Mouse (Mus musculus) hindbrain, embryonic 14.5 days (tissue): ENCODE results near the gene Dph1. TPM values are rescaled to one million over a fixed set of nuclear protein-coding genes. Genes with fewer than 3 reads are reported as not detected.

Source experiments
- ATAC-seq: fragments of 200-750 bp; cut with Nextera tagmentation; 2 replicates; pipeline ENCODE4 v1.8.0; 2017; ENCODE audit warnings: moderate number of reproducible peaks, mild to moderate bottlenecking, moderate TSS enrichment, moderate library complexity; ENCODE audit not compliant: low FRiP score
- DNase-seq: peaks from one replicate; pipeline ENCODE4 v3.0.0-alpha.2; 2015; ENCODE audit warnings: low spot score
- H3K27ac ChIP-seq: fragments of 300-500 bp; sonication (generic); 2 replicates; pipeline ENCODE4 v1.5.1; 2014; ENCODE audit warnings: mild to moderate bottlenecking, moderate library complexity
- H3K27me3 ChIP-seq: fragments of 300-500 bp; sonication (generic); 2 replicates; pipeline ENCODE4 v1.6.1; 2014; ENCODE audit warnings: mild to moderate bottlenecking, low read length, mixed read lengths; ENCODE audit not compliant: control insufficient read depth, insufficient read depth
- H3K36me3 ChIP-seq: fragments of 300-500 bp; sonication (generic); replicated peaks from 2 replicates; pipeline ENCODE4 v1.6.1; 2014; ENCODE audit not compliant: control insufficient read depth, insufficient read depth
- H3K4me1 ChIP-seq: fragments of 300-500 bp; sonication (generic); replicated peaks from 2 replicates; pipeline ENCODE4 v1.6.1; 2014; ENCODE audit warnings: antibody characterized with exemption, low read length, mixed read lengths; ENCODE audit not compliant: control insufficient read depth, insufficient read depth
- H3K4me2 ChIP-seq: fragments of 300-500 bp; sonication (generic); replicated peaks from 2 replicates; pipeline ENCODE4 v1.6.1; 2014; ENCODE audit warnings: mild to moderate bottlenecking, moderate library complexity
- H3K4me3 ChIP-seq: fragments of 300-500 bp; sonication (generic); replicated peaks from 2 replicates; pipeline ENCODE4 v1.5.1; 2014; ENCODE audit warnings: mild to moderate bottlenecking, low read length
- H3K9ac ChIP-seq: fragments of 300-500 bp; sonication (generic); 2 replicates; pipeline ENCODE4 v1.6.1; 2014
- H3K9me3 ChIP-seq: fragments of 300-500 bp; sonication (generic); 2 replicates; pipeline ENCODE4 v1.6.1; 2016; ENCODE audit warnings: low read length; ENCODE audit not compliant: control insufficient read depth
- WGBS: fragments of 180-500 bp; shearing (Covaris S2); extraction: QIAGEN DNeasy Blood & Tissue Kit; methylation state at CpG from one replicate; pipeline ENCODE4 v1.1.7; 2014; 5-methylcytosine and 5-hydroxymethylcytosine counted together
- polyA plus RNA-seq: library from polyadenylated mRNA; unstranded; fragments of >200 nt; fragmentation: Nextera tagmentation; extraction: Ambion mirVana; gene quantifications from 2 replicates; pipeline ENCODE4 v1.2.1, GENCODE M21; 2014

The Dph1 gene
- polyA plus RNA-seq, 1 experiment from 2014 or later = 13.6 TPM

DNA sequence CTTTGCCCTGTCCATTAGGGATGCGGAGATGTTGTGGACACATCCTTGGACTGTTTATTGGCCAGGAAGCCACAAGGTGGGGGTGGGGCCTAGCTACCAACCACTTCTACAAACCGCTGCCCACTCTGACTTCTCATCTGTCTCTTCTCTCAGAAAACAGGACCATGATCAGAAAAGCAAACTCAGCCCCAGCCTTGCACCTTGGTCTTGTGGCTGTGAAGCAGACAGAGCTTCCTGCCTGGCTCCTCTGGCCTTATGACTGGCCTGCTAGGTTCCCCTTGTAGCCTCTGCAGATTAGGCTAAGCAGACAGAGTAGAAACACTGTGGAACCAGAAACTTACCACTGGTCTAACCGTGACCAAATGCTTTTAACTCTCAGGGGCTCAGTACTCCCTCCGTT is 18.3 kb upstream of the Dph1 start:
- WGBS = 69% methylated on average over 4 of the region's 4 CpGs
- ATAC-seq (no peak), DNase-seq (no peak)
- peaks cover 17% of the 10 kb centered on the region for H3K4me1 ChIP-seq
- H3K4me2 ChIP-seq = no peak overlapping the region
- no peak overlapping the region for H3K9ac ChIP-seq
- no peaks in the 10 kb centered on the region for H3K9me3 ChIP-seq
- no peaks in the 10 kb centered on the region for H3K27me3 ChIP-seq
- no peaks in the 10 kb centered on the region for H3K36me3 ChIP-seq
- no peak overlapping the region for H3K4me3 ChIP-seq
- H3K27ac ChIP-seq = no peak overlapping the region

DNA sequence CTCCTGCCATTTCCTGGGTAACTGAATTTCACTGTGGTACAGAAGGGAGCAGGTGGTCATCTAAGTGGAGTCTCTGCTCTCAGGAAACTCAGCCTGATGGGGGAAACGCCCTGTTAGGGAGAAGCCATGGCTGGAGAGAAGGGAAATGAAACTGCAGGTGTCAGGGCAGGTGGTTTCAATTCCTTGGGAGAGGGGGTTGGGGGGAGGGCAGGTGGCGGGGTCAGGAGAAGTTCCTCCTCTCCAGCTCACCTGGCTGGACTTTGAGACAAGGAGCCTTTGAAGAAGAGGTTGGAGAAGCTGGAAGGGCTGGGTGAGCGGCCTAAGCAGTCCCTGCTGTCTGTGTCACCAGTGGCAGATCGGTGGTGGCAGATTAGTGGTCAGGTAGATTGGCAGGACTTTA is 15.3 kb upstream of the Dph1 start:
- Histone ChIP-seq H3K4me2 (no peak overlapping the region), H3K4me3 (no peak overlapping the region), H3K9ac (no peak overlapping the region), H3K9me3 (no peaks in the 10 kb centered on the region), H3K36me3 (no peaks in the 10 kb centered on the region), H3K27ac (no peak overlapping the region), H3K27me3 (no peaks in the 10 kb centered on the region), H3K4me1 (peaks cover 7% of the 10 kb centered on the region; the same call in 1 of the 2 replicates)
- 79% methylated on average over 4 of the region's 4 CpGs for WGBS
- no peak for DNase-seq
- ATAC-seq = no peak

DNA sequence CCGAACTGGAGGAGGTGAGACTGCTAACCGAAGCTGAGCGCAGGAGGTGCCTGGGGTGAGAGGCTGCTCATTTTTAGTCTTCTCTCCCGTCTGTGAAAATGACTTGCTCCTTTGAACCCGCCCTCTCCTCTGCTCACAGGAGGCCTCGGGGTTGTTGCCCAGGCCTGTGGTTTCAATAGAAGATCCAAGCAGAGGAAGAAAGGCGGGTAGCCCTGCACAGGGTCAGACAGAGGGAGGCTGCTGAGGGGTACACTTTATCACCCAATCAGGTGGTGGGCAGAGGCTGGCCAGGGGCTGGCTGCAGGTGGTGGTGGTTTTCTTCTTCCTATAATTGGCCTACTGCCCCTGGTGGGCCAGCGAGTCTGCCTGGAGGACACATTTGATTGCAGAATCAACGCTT is 13.4 kb upstream of the Dph1 start:
- DNase-seq (no peak), ATAC-seq (no peak)
- H3K9ac ChIP-seq = no peak overlapping the region
- no peaks in the 10 kb centered on the region for H3K27me3 ChIP-seq
- H3K4me2 ChIP-seq = no peak overlapping the region
- H3K4me3 ChIP-seq = no peak overlapping the region
- no peak overlapping the region for H3K27ac ChIP-seq
- H3K36me3 ChIP-seq = no peaks in the 10 kb centered on the region
- 0 out of 2 replicates have a peak, but pooled peaks cover 2% of the 10 kb centered on the region for H3K4me1 ChIP-seq
- no peaks in the 10 kb centered on the region for H3K9me3 ChIP-seq
- WGBS = 43% methylated on average over 9 of the region's 9 CpGs

DNA sequence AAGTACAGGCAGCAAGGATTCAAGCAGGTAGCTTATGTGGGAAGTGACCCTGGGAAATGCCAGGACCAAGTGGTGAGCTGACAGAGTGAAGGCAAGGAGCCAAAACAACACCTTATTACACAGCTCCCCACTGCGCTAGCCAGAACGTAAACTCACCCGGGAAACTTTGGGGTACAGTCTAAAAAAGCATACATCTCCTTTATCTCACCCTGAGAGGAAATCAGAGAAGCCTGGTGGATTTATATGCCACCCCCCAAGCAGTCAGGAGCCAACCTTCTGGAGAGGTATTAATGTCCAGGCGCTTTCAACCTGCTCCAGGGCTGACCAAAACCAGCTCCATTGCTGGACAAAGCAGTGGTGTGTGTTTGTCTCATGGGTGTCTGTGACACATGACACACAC is 12.9 kb upstream of the Dph1 start:
- no peaks in the 10 kb centered on the region for H3K9me3 ChIP-seq
- no peaks in the 10 kb centered on the region for H3K27me3 ChIP-seq
- no peak overlapping the region for H3K4me3 ChIP-seq
- no peak for ATAC-seq
- no peak overlapping the region for H3K9ac ChIP-seq
- 88% methylated on average over 4 of the region's 4 CpGs for WGBS
- H3K4me2 ChIP-seq = no peak overlapping the region
- no peaks in the 10 kb centered on the region for H3K36me3 ChIP-seq
- no peak overlapping the region for H3K27ac ChIP-seq
- H3K4me1 ChIP-seq = 0 out of 2 replicates have a peak, but pooled peaks cover 2% of the 10 kb centered on the region
- DNase-seq = no peak

DNA sequence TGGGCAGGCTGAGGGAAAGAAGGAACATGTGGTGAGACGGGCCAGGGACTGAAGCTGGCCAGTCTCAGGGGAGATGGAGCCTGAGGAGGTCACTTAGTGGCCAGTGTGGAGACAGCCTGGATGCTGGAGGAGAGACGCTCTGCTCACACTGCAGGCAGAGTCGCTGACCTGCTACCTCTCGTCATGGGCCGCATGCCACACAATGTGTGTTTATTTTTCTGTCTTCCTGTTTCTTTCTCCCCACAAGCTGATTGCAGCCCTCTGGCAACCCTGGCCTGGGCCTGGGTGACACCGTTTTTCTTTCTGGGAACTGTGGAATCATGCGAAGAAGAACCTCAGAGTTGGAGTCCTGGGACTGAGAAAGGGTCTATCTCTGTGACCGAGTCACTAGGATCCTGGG is 10.7 kb upstream of the Dph1 start:
- no peak overlapping the region for H3K9ac ChIP-seq
- WGBS = 68% methylated on average over 8 of the region's 8 CpGs
- no peak overlapping the region for H3K4me2 ChIP-seq
- H3K9me3 ChIP-seq = no peaks in the 10 kb centered on the region
- H3K27ac ChIP-seq = no peak overlapping the region
- 0 out of 2 replicates have a peak, but pooled peaks cover 2% of the 10 kb centered on the region for H3K4me1 ChIP-seq
- H3K27me3 ChIP-seq = peaks cover 6% of the 10 kb centered on the region
- no peaks in the 10 kb centered on the region for H3K36me3 ChIP-seq
- ATAC-seq = no peak
- DNase-seq = no peak
- no peak overlapping the region for H3K4me3 ChIP-seq

DNA sequence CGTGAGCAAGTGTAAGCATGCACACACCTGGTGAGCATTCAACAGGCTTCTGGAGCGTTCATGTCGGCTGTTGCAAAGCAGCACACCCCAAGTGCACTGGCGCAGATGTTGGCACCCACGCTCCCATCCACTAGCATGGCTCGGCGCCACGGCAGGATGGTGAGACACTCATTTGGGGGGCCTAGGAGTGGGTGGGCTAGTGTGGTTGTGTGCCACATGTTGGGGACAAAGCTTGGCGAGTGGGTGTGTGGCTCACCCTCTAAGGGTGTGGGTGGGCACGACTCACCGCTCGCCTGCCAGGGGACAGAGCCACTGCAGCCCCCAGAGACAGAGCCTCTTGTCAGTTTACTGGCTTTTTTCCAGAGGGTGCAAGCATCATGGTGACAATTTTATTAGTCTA is 9.9 kb upstream of the Dph1 start:
- ATAC-seq = no peak
- Histone ChIP-seq H3K9me3 (no peaks in the 10 kb centered on the region), H3K4me3 (no peak overlapping the region), H3K4me2 (no peak overlapping the region), H3K27ac (no peak overlapping the region), H3K27me3 (peaks cover 14% of the 10 kb centered on the region), H3K36me3 (no peaks in the 10 kb centered on the region), H3K4me1 (peaks cover 8% of the 10 kb centered on the region), H3K9ac (no peak overlapping the region)
- DNase-seq = no peak
- 86% methylated on average over 12 of the region's 12 CpGs for WGBS

DNA sequence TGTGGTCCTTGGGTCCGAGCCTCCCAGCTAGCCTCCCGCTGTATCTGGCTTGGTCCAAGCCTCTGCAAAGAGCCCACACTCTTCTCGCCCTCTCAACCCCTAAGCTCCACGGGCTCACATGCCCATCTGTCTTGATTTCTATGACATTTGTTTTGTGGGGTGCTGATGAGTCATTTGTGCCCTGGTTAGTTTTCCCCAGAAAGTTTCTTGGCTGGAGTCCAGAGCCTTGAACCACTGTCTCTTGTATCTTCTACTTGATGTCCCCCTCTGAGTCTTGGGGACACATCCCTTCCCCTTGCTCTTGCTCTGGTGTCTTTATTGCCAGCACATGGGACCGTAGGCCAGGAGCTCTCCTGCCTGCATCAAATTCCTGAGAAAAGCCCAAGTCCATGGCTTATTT is 8.9 kb upstream of the Dph1 start:
- 85% methylated on average over 5 of the region's 5 CpGs for WGBS
- DNase-seq (no peak), ATAC-seq (no peak)
- no peaks in the 10 kb centered on the region for H3K9me3 ChIP-seq
- no peak overlapping the region for H3K4me2 ChIP-seq
- peaks cover 24% of the 10 kb centered on the region for H3K27me3 ChIP-seq
- no peak overlapping the region for H3K27ac ChIP-seq
- H3K4me3 ChIP-seq = no peak overlapping the region
- no peak overlapping the region for H3K9ac ChIP-seq
- no peaks in the 10 kb centered on the region for H3K36me3 ChIP-seq
- peaks cover 8% of the 10 kb centered on the region for H3K4me1 ChIP-seq

DNA sequence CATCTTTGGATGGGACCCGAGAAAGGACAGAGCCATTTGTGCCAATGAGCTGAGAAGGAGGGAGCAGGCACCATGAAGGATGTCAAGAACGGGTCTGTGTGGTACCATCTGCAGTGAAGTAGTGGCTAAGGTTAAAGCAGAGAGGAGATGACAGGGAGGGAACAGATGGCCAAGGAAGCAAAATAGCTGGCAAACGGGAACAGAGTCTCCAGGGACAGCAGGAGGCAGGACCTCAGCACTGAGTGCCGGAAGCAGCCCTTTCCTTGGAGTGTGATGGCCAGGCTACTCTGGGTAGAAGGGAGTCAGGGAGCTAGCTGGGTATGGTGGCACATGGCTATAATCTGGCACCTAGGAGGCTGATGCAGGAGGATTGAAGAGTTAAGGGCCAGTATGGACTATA is 7.8 kb upstream of the Dph1 start:
- Histone ChIP-seq H3K27me3 (peaks cover 35% of the 10 kb centered on the region), H3K4me1 (peaks cover 20% of the 10 kb centered on the region), H3K27ac (no peak overlapping the region), H3K9ac (no peak overlapping the region), H3K4me2 (no peak overlapping the region), H3K36me3 (no peaks in the 10 kb centered on the region), H3K9me3 (no peaks in the 10 kb centered on the region), H3K4me3 (no peak overlapping the region)
- DNase-seq (no peak), ATAC-seq (no peak)
- WGBS = 52% methylated on average over 4 of the region's 4 CpGs

DNA sequence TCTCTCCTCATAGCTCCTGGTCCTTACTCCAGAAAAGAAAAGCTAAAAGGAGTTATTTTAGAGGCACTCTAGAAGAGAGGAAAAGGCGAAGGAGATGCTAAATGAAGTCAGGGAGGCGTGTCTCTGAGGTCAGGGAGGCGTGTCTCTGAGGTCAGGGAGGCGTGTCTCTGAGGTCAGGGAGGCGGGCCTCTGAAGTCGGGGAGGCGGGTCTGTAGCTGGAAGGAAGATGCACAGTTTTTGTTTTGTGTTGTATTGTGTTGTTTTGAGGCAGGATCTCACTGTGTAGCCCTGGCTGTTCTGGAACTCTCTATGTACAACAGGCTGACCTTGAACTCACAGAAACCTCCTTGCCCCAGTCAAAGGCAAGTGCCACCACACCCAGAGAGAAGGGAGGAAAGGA is 6.9 kb upstream of the Dph1 start:
- ATAC-seq (no peak), DNase-seq (no peak)
- peaks cover 43% of the 10 kb centered on the region for H3K27me3 ChIP-seq
- no peak overlapping the region for H3K4me2 ChIP-seq
- H3K27ac ChIP-seq = no peak overlapping the region
- H3K9me3 ChIP-seq = no peaks in the 10 kb centered on the region
- H3K9ac ChIP-seq = no peak overlapping the region
- WGBS = 24% methylated on average over 7 of the region's 7 CpGs
- H3K4me3 ChIP-seq = no peak overlapping the region
- no peaks in the 10 kb centered on the region for H3K36me3 ChIP-seq
- H3K4me1 ChIP-seq = peaks cover 22% of the 10 kb centered on the region

DNA sequence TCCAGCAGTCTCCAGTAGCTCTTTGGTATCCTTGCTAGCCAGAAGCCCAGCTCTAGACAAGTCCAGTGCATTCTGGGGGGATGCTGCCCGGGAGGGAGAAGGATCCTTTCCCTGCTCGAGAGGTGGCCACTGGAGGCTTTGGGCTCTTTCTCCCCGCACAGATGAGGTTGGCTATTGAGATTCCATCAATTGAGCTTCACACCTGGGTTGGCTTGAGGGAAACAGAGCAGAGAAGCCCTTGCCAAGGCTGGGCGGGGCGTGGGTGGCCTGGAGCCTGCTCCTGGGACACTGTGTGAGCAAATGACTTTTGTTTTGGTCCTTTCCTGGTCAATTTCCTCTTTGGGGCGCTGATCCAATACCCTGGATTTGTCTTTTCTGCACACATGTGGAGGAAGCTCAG is 5.1 kb upstream of the Dph1 start:
- peaks cover 56% of the 10 kb centered on the region for H3K27me3 ChIP-seq
- H3K4me3 ChIP-seq = peak overlapping the region; percentile 62
- no peak for DNase-seq
- ATAC-seq = no peak
- no peaks in the 10 kb centered on the region for H3K9me3 ChIP-seq
- peak overlapping the region; percentile 68 for H3K4me2 ChIP-seq
- peaks cover 21% of the 10 kb centered on the region for H3K4me1 ChIP-seq
- no peaks in the 10 kb centered on the region for H3K36me3 ChIP-seq
- no peak overlapping the region for H3K27ac ChIP-seq
- H3K9ac ChIP-seq = peak overlapping the region; percentile 65; the same call in 1 of the 2 replicates
- 51% methylated on average over 6 of the region's 6 CpGs for WGBS
